Mouse (Mus musculus) lung, postnatal 0 days (tissue): Measurements from ENCODE around the gene Zfpl1. TPM values are rescaled to one million over a fixed set of nuclear protein-coding genes. Genes with fewer than 3 reads are reported as not detected.

Experiments used
- ATAC-seq: fragments of 200-750 bp; cut with Nextera tagmentation; 2 replicates; pipeline ENCODE4 v1.8.0; 2017; ENCODE audit warnings: moderate library complexity
- DNase-seq: peaks from one replicate; pipeline ENCODE4 v3.0.0-alpha.2; 2016; ENCODE audit warnings: low spot score
- H3K27ac ChIP-seq: fragments of 300-500 bp; sonication (generic); 2 replicates; pipeline ENCODE4 v1.5.1; 2014; ENCODE audit warnings: antibody characterized with exemption, mild to moderate bottlenecking, low read length, mixed read lengths
- H3K27me3 ChIP-seq: fragments of 300-500 bp; sonication (generic); replicated peaks from 2 replicates; pipeline ENCODE4 v1.6.1; 2014; ENCODE audit warnings: low read length, mixed read lengths; ENCODE audit not compliant: insufficient read depth
- H3K36me3 ChIP-seq: fragments of 300-500 bp; sonication (generic); 2 replicates; pipeline ENCODE4 v1.6.1; 2014; ENCODE audit warnings: low read length, mixed read lengths; ENCODE audit not compliant: insufficient read depth
- H3K4me1 ChIP-seq: fragments of 300-500 bp; sonication (generic); 2 replicates; pipeline ENCODE4 v1.6.1; 2014; ENCODE audit warnings: antibody characterized with exemption, low read depth, low read length, mixed read lengths; ENCODE audit not compliant: insufficient read depth
- H3K4me2 ChIP-seq: fragments of 300-500 bp; sonication (generic); replicated peaks from 2 replicates; pipeline ENCODE4 v1.6.1; 2014; ENCODE audit warnings: low read depth, mild to moderate bottlenecking, low read length, moderate library complexity, mixed read lengths
- H3K4me3 ChIP-seq: fragments of 300-500 bp; sonication (generic); 2 replicates; pipeline ENCODE4 v1.5.1; 2014; ENCODE audit warnings: low read depth, low read length
- H3K9ac ChIP-seq: fragments of 300-500 bp; sonication (generic); replicated peaks from 2 replicates; pipeline ENCODE4 v1.6.1; 2014; ENCODE audit warnings: low read depth, mild to moderate bottlenecking
- H3K9me3 ChIP-seq: fragments of 300-500 bp; sonication (generic); 2 replicates; pipeline ENCODE4 v1.6.1; 2016; ENCODE audit warnings: low read length, mixed read lengths
- CTCF ChIP-seq: IDR thresholded peaks from 2 replicates; pipeline ENCODE4 v1.5.1; 2016; ENCODE audit warnings: antibody characterized with exemption, mild to moderate bottlenecking
- EP300 ChIP-seq: IDR thresholded peaks from 2 replicates; pipeline ENCODE4 v1.6.1; 2016; ENCODE audit warnings: antibody characterized with exemption, mild to moderate bottlenecking, control low read depth
- WGBS: fragments of 180-500 bp; shearing (Covaris S2); extraction: QIAGEN DNeasy Blood & Tissue Kit; methylation state at CpG from one replicate; pipeline ENCODE4 v1.1.7; 2014; 5-methylcytosine and 5-hydroxymethylcytosine counted together
- microRNA-seq: library from miRNA; unstranded; fragments of <30 nt; microRNA quantifications from one replicate; pipeline ENCODE4, GENCODE M21; 2016
- polyA plus RNA-seq: library from polyadenylated mRNA; unstranded; fragments of >200 nt; fragmentation: Nextera tagmentation; extraction: Ambion mirVana; gene quantifications from 2 replicates; pipeline ENCODE4 v1.2.1, GENCODE M21; 2015

Zfpl1 gene
- polyA plus RNA-seq, 1 experiment from 2014 or later, result 57.8 TPM

GRCm38 (mm10) chr19:6037695-6038094 lies 47.1 kb downstream of the Zfpl1 start:
- DNase-seq, result no peak
- H3K27ac ChIP-seq, result no peak overlapping the region
- no peak overlapping the region for H3K4me3 ChIP-seq
- TF ChIP-seq EP300 (no peak), CTCF (no peak)
- no peaks in the 10 kb centered on the region for H3K27me3 ChIP-seq
- H3K4me2 ChIP-seq, result no peak overlapping the region
- no peak for ATAC-seq
- H3K36me3 ChIP-seq, result no peaks in the 10 kb centered on the region
- no peaks in the 10 kb centered on the region for H3K9me3 ChIP-seq
- no peak overlapping the region for H3K9ac ChIP-seq
- no peaks in the 10 kb centered on the region for H3K4me1 ChIP-seq

DNA sequence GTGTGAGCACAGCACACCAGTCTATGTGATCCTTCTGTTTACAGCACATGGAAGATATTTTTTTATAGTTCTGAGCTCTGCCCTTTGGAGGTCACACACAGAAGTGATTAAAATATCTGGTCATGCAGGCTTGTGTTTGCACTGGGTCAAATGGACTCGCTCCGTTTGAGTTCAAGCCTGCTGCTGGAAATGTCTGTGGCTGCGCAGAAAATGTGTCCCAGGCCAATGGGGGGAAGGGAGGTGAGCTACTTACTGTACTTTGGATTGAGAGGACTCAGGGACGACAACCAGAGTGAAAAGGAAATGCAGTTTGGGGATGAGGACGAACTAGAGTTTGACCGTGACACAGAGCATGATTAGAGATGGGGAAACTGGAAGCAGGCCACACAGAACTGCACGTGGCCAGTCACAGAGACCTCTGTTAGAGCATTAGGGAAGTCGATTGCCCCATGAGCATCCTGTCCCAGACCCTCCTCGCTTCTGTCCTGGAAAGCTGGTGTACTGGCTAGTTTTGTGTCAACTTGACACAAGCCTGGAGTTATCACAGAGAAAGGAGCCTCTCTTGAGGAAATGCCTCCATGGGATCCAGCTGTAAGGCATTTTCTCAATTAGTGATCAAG lies 48.7 kb downstream of the Zfpl1 start:
- ATAC-seq (no peak), DNase-seq (no peak)
- Histone ChIP-seq H3K27ac (no peak overlapping the region), H3K4me1 (no peaks in the 10 kb centered on the region), H3K36me3 (no peaks in the 10 kb centered on the region), H3K27me3 (no peaks in the 10 kb centered on the region), H3K4me2 (no peak overlapping the region), H3K9ac (no peak overlapping the region), H3K4me3 (no peak overlapping the region), H3K9me3 (no peaks in the 10 kb centered on the region)
- 60% methylated on average over 9 of the region's 9 CpGs for WGBS
- TF ChIP-seq EP300 (no peak), CTCF (no peak)

Small RNA genes within 50 kb of the gene (microRNA-seq; reads per million reads assigned to microRNA genes)
- 1.5 reads per million for gene Mir6988

Other genes starting within 250 kb of the Zfpl1 start
- gene Frmd8, start 209.7 kb downstream of the Zfpl1 start, polyA plus RNA-seq, result 33.9 and 35.1 TPM in 2 replicates
- gene Slc25a45, start 207.1 kb downstream of the Zfpl1 start, polyA plus RNA-seq, result 8.4 and 10.2 TPM in 2 replicates
- 1.3 and 1.5 TPM in 2 replicates for gene Tigd3, start 190.8 kb downstream of the Zfpl1 start, polyA plus RNA-seq
- 77.7 and 78.0 TPM in 2 replicates for gene Dpf2, start 171.9 kb downstream of the Zfpl1 start, polyA plus RNA-seq
- gene Cdc42ep2, start 160.1 kb downstream of the Zfpl1 start, polyA plus RNA-seq, result 21.3 and 23.2 TPM in 2 replicates
- 16.6 and 20.7 TPM in 2 replicates for gene Pola2, start 120.8 kb downstream of the Zfpl1 start, polyA plus RNA-seq
- not detected in 2 replicates for gene Slc22a20, start 98.8 kb downstream of the Zfpl1 start, polyA plus RNA-seq
- 11.9 and 14.3 TPM in 2 replicates for gene Capn1, start 69.1 kb downstream of the Zfpl1 start, polyA plus RNA-seq
- gene Syvn1, start 38.4 kb downstream of the Zfpl1 start, polyA plus RNA-seq, result 16.3 and 18.7 TPM in 2 replicates
- gene Mrpl49, start 27.2 kb downstream of the Zfpl1 start, polyA plus RNA-seq, result 36.7 and 37.6 TPM in 2 replicates
- 784 and 827 TPM in 2 replicates for gene Fau, start 27.1 kb downstream of the Zfpl1 start, polyA plus RNA-seq
- gene Znhit2, start 23.8 kb downstream of the Zfpl1 start, polyA plus RNA-seq, result 31.2 and 33.9 TPM in 2 replicates
- 8.1 and 9.5 TPM in 2 replicates for gene Tm7sf2, start 16.6 kb downstream of the Zfpl1 start, polyA plus RNA-seq
- gene Vps51, start 7.7 kb downstream of the Zfpl1 start, polyA plus RNA-seq, result 48.7 and 52.7 TPM in 2 replicates
- gene Tmem262, start 4.9 kb downstream of the Zfpl1 start, polyA plus RNA-seq, result not detected in 2 replicates
- 0.35 and 0.62 TPM in 2 replicates for gene Gm28374, start 2.7 kb downstream of the Zfpl1 start, polyA plus RNA-seq
- gene Cdca5, start within 50 bp of the Zfpl1 start, polyA plus RNA-seq, result 2.8 TPM in 2 replicates
- gene AC131692.1, start 9.5 kb upstream of the Zfpl1 start, polyA plus RNA-seq, result not detected in 2 replicates
- 0.14 TPM in 1 of 2 replicates, not detected in the other for gene Naaladl1, start 20.8 kb upstream of the Zfpl1 start, polyA plus RNA-seq
- gene Sac3d1, start 33.7 kb upstream of the Zfpl1 start, polyA plus RNA-seq, result 22.3 and 24.5 TPM in 2 replicates
- gene Snx15, start 43.3 kb upstream of the Zfpl1 start, polyA plus RNA-seq, result 29.7 and 30.8 TPM in 2 replicates
- 0.93 and 1.0 TPM in 2 replicates for gene Batf2, start 56.0 kb upstream of the Zfpl1 start, polyA plus RNA-seq
- 64.5 and 64.6 TPM in 2 replicates for gene Arl2, start 56.6 kb upstream of the Zfpl1 start, polyA plus RNA-seq
- 0.10 TPM in 1 of 2 replicates, not detected in the other for gene Majin, start 99.4 kb upstream of the Zfpl1 start, polyA plus RNA-seq
- 0.49 and 0.55 TPM in 2 replicates for gene Gpha2, start 141.4 kb upstream of the Zfpl1 start, polyA plus RNA-seq
- 20.2 and 21.6 TPM in 2 replicates for gene Ppp2r5b, start 150.9 kb upstream of the Zfpl1 start, polyA plus RNA-seq
- 5.1 and 5.9 TPM in 2 replicates for gene Atg2a, start 156.7 kb upstream of the Zfpl1 start, polyA plus RNA-seq
- gene Ehd1, start 191.8 kb upstream of the Zfpl1 start, polyA plus RNA-seq, result 115 and 119 TPM in 2 replicates
- 2.8 and 3.2 TPM in 2 replicates for gene Cdc42bpg, start 221.5 kb upstream of the Zfpl1 start, polyA plus RNA-seq